Mouse (Mus musculus) T-helper 17 cell (primary cell): Measurements from ENCODE around the gene Itpkb.

ENCODE experiments used
- in situ Hi-C, 2 experiments: fragments of 300-600 bp; cut with MboI, MseI; formaldehyde crosslinking; loops; 1 replicate in 1 of 2; 2 replicates in 1 of 2; pipeline ENCODE4 v1.15.1; 2025; ENCODE audit warnings: high pct_unique_total_duplicates in 2 of 2

Gene Itpkb

DNA sequence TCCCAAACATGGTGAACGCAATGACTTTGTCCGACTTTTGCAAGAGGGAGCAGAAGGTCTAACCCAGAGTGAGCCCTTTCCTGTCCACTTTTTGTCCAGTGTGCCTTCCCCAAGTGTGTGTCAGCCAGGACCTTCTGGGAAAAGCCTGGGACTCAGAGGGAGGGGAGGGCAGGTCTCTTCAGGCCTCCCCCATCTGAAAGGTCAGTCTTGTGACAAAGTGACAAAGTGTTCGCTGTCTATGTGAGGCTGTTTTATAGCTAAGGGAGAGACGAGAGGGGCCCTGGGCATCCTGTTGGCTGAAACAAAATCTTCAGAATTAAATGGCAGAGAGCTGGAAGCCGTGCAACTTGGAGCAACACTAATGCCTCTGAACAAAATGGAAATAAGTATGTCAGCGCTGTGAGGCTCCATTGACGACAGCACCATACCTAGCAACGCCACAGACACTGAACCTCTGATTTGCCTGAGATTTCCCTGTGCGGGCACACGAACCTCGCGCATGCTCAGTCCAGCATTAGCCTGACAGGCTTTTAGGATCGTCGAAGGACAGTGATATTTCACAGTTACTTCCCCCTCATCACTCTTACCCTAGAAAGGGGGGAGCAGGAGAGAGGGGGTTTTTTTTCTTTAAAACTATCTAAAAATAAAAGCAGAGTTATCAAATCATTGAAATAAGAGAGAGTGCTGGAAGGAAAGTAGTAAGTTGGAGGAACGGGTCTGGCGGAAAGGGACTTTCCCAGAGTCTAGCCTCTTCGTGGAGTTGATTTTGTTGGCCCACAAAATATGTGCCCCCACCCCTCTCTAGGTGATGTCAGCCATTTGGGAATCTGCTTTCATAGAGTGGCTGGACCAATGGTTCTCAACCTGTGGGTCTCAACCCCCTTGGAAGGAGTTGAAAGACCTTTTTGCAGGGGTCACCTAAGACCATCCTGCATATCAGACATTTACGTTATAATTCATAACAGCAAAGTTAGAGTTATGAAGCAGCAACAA is 77.7 kb downstream of the Itpkb start:
- in situ Hi-C loops = loop anchor here (5.0 kb wide), 1 partner anchor 136 kb away; no protein-coding TSS in a partner anchor

DNA sequence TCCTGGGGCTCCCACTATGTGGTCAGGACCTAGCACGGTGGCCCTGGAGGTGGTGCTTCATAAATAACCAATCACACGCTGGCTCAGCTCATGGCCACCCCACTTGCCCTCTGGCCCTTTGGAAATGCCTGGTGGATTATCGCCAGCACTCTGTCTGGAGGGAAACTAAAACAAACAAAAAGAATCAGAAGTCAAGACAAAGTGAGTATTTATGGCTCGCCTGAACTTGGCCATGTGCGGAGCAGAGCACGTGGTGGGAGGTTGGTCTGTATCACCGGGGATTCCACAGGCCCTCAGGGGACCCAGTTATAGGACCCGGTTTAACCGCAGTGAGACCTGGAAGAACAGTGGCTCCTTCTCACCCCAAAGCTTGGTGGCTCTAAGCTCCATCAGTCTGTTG is 78.5 kb downstream of the Itpkb start:
- in situ Hi-C loops = loop anchor here (5.0 kb wide), 1 partner anchor 137 kb away; no protein-coding TSS in a partner anchor

DNA sequence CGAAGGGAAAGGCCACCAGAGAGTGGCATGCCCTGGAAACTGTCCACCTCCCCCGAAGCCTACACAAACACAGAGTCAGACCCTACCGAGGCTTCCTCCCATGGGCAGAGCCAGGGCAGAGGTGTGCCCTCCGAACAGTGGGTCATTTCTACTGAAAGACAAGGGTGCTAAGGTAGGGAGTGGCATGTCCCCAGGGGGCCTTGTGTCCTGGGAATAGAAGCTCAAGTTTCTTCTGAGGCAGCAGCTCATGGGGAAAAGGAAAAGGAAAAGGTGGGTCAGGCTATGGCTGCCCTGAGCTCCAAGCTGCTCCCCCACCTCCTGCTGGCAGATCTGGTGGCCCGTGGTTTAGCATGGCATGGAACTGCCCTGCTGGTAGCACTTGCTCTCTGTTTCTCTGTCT is 79.5 kb downstream of the Itpkb start:
- in situ Hi-C loops = loop anchor here (5.0 kb wide), 1 partner anchor 137 kb away; no protein-coding TSS in a partner anchor

DNA sequence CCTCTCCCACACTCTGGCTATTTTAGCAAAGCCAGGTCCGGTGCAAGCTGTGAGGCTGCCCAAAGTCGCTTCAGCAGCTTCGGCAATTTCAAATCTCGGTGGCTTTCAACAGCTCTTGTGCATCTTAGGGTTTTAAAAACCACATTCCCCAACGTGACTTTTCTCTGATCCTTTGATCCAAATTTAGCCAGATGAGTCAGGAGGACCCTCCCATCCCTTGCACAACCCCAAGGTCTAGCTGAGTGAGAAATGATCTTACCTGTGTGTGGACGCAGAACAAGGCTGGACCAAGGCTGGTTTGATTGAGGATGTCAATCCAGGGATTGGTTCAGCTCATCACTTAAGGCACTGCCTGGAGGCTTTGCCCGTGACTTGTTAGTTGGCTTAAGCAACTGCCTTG is 80.0 kb downstream of the Itpkb start:
- in situ Hi-C loops = no loop called here

DNA sequence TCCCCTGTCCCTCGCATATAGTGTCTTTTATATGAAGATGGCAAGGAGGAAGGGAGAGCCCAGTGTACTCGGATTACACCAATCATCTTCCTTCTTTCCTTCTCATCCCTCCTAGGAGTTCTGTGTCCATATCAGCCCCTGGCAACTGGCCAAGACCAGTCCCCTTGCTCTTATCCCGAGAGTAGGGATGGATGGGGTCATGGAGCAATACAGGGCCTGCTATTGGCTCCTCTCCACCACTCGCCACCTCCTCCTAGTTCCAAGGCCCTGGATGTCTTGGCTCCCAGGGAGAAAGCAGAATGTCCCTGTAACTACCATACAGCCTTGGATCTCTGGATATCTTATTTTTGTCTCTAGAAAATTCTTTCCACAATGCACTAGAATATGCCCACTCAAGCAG is 84.8 kb downstream of the Itpkb start:
- in situ Hi-C loops = no loop called here

DNA sequence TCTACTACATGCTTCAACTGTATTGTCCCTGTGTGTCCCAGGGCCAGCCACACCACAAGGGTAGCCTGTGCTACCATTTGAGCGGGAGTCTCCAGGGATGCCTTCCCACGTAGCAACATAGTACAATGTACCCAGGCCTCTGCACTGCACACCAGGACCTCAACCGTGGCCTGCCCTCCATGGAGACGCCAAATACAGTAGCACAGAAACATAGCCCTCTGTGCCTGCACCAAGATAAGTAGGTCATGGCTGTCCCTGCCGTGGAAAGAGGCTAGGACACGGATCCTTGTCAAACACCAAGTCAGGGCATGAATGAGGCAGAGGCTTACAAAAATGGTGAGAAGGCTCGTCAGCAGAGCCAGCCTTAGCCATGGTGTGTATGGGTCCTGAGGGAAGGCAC is 85.6 kb downstream of the Itpkb start:
- in situ Hi-C loops = no loop called here

DNA sequence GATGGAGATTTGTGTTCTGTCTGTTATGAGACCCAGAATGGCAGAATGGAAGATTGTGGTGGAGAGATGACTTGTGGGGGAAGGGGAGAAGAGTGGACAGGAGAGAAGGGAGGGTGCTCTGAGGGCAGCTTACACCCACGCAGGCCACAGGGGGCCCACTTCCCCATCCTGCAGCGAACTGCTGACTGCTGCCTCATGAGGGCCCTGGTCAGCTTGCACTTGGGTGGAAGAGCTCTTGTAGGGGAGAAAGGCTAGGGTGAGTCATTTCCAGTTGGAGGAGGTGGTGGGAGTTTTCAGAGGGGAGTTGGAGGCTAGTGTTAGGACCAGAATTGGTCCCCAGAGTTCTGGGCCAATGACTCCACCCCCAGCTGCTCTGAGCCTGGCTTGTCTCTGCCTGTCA is 86.8 kb downstream of the Itpkb start:
- in situ Hi-C loops = no loop called here

DNA sequence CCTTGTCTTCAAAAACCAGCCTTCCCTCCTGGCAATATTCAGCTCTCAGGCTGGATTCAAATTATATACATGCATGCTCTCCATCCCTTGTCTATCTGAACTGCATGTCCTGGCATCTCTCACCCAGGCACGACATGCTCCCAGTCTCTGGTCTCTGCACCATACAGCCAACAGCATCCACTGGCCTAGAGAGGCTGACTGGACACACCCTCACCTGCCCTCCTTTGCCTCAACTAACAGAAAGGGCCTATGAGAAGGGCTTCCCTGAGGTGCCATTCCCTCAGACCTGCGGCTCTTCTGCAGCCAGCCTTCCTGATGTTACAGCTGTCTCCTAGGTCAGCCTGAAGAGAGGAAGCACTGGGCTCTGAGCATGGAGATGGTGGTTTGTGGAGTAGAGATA is 88.8 kb downstream of the Itpkb start:
- in situ Hi-C loops = no loop called here

DNA sequence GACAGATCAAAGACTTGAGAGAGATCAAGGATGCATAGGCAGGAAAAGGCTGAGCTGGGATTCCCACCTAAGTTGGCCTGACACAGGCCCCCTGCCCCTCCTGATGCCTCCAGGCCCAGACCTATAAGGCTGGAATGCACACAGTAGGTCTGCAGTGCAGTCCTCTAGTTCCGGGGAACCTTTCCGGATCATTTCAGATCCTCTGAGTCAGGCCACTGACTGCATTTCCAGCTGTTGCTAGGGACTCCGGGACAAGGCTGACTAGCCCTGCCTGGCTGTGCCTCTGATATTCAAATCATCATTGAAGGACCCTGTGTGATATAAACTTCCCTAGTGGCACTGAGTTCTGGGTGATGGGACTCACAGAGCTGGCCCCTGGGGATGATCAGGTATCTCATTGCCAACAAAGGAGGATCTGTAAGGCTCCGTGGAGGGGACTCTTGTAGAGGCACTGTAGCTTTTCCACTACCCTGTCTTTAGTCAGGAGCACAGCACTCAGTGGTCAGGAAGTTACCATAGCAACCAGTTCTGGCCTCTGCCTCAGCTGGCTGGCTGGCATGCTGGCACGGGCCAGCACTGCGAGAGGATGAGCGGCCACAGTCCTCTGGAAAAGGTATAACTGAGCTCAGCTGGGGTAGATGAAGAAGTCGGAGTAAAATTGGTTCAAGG is 90.3 kb downstream of the Itpkb start:
- in situ Hi-C loops = loop anchor here in 1 of 2 experiments (5.0 kb wide), 1 partner anchor 93 kb away; no protein-coding TSS in a partner anchor

DNA sequence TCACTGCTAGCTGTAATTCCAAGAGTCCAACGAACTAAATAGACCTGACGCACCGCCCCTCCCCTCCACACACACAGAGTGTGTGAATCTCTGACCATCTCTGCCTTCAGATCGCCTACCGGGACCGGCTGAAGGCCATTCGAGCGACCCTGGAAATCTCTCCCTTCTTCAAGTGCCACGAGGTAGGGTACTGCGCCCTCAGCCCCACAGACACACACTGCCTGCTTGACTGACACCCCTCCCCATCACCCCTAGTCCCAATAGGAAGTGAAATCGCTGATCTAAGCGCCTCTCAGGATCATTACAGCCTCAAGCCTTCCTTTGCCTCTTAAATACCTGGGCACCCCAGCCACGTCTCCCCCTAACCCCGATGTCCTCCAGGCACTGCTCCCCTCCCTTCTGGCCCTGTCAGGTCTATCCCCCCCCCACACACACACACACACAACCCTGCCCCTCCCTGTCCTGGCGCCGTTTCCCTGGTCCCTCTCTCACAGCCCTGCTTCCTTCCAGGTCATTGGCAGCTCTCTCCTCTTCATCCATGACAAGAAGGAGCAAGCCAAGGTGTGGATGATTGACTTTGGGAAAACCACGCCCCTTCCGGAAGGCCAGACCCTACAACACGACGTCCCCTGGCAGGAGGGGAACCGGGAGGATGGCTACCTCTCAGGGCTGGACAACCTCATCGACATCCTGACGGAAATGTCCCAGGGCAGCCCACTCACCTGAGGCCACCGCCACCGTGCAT is 91.1 kb downstream of the Itpkb start:
- in situ Hi-C loops = loop anchor here in 1 of 2 experiments (5.0 kb wide), 1 partner anchor 94 kb away; no protein-coding TSS in a partner anchor

DNA sequence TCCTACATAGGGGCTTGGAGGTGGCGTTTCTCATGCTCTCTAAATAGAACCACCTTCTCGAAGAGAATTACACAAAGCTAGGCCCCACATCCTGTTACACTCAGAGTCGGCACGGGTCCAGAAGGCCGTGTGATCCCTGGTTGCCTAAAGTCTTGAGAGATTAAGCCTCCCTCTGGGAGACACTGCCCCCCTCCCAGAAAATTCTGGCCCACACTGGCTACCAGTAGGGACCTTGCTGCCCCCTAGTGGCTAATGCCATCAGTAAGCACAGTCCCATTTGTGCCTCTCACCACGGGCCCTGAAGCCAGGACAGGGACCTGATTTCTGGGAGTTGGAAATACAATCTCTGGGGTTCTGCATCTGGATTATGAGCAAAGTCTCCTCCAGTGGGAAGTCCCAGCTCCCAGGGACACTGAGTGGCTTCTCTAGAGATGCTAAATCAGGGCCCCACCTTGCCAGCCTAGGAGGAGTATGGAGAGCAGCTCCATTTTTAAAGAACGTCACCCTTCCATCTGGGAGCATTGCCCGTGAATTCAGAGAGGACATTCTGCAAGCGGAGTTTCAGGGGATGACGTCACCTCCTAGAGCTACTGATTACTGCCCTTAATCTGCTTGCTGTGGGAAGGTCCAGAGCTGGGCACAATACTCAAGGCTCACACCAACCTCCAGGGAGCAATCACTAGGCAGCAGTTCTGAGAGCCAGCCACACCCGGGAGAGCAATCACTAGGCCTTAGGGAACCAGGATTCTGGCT is 92.0 kb downstream of the Itpkb start:
- in situ Hi-C loops = loop anchor here in 1 of 2 experiments (5.0 kb wide), 1 partner anchor 95 kb away; no protein-coding TSS in a partner anchor

DNA sequence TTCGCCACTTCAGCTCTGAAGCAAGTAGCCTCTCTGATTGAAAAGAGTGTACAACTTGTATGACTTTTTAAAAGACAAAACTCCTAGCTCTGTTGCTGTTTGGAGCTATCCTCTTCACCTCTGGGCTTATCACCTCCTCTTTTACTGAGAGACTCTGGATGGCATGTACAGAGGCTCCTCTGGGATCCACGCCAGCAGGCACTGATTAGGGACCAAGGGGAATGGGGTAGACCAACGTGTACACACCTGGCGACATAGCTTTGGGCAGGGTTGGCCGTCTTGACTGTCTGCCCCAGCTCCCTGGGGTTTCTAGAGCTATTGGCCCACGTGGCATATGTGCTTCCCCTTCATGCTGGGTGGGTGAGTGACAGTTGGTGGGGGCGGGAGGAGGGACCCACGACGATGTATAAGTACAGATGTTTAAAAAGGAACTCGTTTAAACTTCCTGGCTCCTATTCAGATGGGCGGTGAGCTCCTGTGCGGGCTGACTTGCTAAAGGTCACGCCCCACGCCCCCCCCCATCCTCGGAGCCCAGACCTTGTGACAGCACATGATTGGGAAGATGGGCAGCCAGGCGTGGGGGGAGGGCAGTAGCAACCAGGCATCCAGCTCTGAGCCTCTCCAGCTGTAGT is 92.8 kb downstream of the Itpkb start:
- in situ Hi-C loops = loop anchor here in 1 of 2 experiments (5.0 kb wide), 1 partner anchor 96 kb away; no protein-coding TSS in a partner anchor

DNA sequence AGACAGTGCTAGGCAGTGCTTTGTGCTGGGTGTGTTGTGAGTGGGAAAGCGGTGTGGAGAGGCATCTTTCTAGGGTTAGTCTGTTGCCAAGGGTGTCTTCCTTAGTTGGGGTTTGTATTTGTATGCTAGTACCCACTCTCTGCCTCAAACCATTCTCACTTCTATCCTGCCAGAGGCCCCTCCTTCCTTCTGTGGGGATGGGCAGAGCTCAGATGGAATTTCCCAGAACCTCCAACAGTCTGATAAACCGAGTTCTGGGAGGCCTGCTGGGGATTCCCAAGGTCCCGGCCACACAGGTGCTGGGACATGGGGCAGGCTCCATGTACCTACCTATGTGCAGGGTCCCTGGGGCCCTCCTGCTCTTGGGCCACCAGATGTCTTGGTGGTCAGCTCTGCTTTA is 93.6 kb downstream of the Itpkb start:
- in situ Hi-C loops = loop anchor here in 1 of 2 experiments (5.0 kb wide), 1 partner anchor 97 kb away; no protein-coding TSS in a partner anchor

DNA sequence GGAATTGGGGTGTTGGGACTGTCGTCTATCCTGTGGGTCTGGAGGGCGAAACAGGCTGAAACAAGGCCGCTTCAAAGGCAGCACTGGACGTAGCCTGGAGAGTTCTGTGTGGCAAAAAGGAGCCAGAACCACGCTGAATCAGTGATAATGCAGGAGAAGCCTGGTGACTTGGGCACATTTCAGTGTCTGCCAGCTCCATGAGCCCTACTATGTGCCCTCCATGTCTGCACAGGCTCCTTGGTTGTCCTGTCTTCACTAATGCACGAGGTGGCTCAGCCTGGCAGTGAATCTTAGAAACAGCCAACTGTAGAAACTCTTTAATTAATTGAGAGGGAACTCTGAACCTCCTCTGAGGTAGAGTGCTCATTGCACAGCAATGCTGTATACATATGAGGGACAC is 96.1 kb downstream of the Itpkb start:
- in situ Hi-C loops = no loop called here

DNA sequence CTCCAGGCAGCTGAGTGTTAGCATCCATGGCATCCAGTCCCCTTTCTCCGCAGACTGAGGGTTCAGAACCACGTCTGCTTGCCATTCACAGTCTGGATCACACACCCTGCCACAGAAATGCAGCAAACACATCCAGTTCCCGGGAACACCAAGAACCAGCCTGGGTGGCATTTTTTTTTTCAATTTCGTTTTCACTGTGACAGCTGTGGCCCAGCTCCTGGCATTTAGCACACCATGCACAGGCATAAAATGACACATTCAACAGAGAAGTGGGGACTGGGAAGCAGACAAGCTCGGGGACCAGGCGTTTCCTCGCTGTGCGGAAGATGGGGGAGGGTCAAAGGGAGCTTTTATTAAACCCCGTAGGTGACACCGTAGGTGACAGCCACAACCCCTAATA is 97.4 kb downstream of the Itpkb start:
- in situ Hi-C loops = no loop called here

DNA sequence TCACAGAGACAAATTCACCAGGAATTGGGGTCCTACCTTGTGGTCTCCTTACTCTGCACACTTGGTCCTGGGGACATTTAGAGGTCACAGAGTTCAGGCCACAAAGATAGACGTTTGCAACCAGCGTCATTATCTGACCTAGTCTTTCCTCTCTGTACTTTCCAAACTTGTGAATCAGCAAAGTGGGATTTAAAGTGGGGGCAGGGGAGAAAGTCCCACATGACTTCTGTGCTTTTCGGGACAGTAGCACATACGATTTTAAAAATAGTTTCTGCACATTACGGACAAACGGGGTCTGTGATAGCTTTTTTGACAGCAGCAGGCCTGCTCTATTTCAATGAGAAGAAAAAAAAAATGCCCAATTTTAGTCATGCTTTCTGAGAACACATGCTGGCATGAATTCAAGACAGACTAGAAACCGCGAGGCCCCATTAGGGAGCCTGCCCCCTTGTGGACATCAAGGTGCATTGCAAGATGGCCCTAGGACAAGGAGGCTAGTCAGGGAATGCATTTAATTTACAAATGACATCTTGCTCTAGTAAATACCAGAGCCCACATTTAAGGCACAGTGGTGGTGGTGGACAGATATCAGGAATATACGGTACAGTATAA is 97.9 kb downstream of the Itpkb start:
- in situ Hi-C loops = no loop called here

DNA sequence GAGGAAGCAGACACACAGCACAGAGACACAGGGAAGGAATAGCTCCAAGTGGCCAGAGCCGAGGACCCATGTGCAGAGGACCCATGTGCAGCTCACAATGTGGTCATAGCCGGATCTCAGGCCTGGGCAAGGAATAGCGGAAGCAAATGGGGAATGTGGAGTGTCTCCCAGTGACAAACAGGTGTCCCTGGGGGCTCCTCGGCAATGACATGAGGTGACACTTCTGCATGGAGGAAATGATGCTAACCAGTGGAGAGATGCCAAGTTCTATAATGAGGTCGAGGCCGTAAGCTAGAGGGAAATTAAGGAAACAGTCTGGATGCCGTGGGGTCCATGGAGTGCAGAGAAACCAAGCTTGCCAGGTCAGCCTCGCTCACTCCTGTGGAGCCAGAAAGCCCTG is 98.6 kb downstream of the Itpkb start:
- in situ Hi-C loops = no loop called here

DNA sequence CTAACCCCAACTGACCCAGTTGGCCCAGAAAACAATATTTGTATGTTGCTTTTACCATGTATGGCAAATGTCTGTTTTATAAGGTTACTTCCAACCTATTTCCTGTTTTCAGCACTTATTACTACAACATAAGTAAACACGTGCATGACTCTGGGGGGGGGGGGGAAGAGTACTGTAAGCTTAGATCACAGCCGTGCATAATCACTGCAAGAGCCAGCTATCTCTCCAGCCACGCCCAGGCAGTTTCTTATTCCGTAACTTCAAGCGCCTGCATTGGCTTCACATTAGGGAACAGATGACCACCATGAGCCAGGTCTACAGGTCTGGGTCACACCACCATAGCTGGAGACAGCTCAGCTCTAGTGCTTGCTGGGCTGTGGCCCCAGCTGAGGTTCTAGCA is 99.5 kb downstream of the Itpkb start:
- in situ Hi-C loops = loop anchor here in 1 of 2 experiments (5.0 to 10.0 kb wide), 2 partner anchors 55 to 337 kb away; partner anchors contain the start of gene Stum

DNA sequence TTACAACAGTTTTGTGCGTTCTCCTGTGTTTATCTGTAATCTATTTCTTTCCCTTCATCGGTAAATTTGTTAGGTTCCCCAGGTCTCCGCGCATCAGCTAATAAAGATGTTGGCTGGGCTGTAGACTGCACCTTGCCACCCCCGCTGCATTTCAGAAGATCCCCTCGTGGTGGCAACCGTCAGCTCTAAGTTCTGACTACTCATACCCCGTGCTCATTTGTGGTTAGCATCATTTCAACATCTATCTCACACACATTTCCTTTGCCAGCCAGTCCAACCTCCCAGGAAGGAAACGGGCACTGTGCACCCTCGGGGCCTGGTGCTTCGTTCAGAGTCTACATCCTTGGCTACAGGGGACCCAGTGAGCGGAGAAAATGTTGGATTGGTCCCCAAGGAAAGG is 101.5 kb downstream of the Itpkb start:
- in situ Hi-C loops = loop anchor here in 1 of 2 experiments (5.0 to 10.0 kb wide), 2 partner anchors 53 to 335 kb away; partner anchors contain the start of gene Stum
